Mouse (Mus musculus): ENCODE results near the gene St3gal3. TPM values are rescaled to one million over a fixed set of nuclear protein-coding genes. Genes with fewer than 3 reads are reported as not detected.

The St3gal3 gene
- total and polyA plus RNA-seq, 3 experiments, result 54.9 to 70.6 (median 55.8) TPM

GRCm38 (mm10) chr4:118090449-118090848 is 44.3 kb downstream of the St3gal3 start:
- no peak overlapping the region for H3K27ac ChIP-seq
- no peaks in the 10 kb centered on the region for H3K79me2 ChIP-seq (replicated peaks; ENCODE audit: control insufficient read depth, insufficient read depth, low read length)
- H3K9ac ChIP-seq (ENCODE audit: low read depth, low read length), result no peak overlapping the region
- no peak for DNase-seq
- WGBS, result 88% methylated on average over 11 of the region's 11 CpGs
- no peaks in the 10 kb centered on the region for H3K4me1 ChIP-seq (ENCODE audit: control insufficient read depth, insufficient read depth, low read length)
- no peaks in the 10 kb centered on the region for H3K36me3 ChIP-seq (ENCODE audit: control insufficient read depth, insufficient read depth, low read length)
- intact Hi-C loops (cut with DNase I), result loop anchor here (1.0 to 5.0 kb wide), 2 partner anchors 42 to 203 kb away; partner anchors contain the start of gene St3gal3
- TF ChIP-seq CTCF (IDR thresholded peaks at IDR 0.05), result no peak
- TF ChIP-seq POLR2A (IDR thresholded peaks at IDR 0.05; ENCODE audit: insufficient read depth, low read depth, low read length), result no peak
- no peak for TF ChIP-seq EP300 (IDR thresholded peaks at IDR 0.05; ENCODE audit: insufficient read depth, low read depth, low read length)
- no peak overlapping the region for H3K4me3 ChIP-seq
- no peaks in the 10 kb centered on the region for H3K27me3 ChIP-seq (ENCODE audit: control insufficient read depth, insufficient read depth, low read length)

GRCm38 (mm10) chr4:118089939-118090338 is 44.8 kb downstream of the St3gal3 start:
- no peaks in the 10 kb centered on the region for H3K79me2 ChIP-seq (replicated peaks; ENCODE audit: control insufficient read depth, insufficient read depth, low read length)
- no peaks in the 10 kb centered on the region for H3K4me1 ChIP-seq (ENCODE audit: control insufficient read depth, insufficient read depth, low read length)
- DNase-seq, result peak; percentile 27 to 44
- H3K36me3 ChIP-seq (ENCODE audit: control insufficient read depth, insufficient read depth, low read length), result no peaks in the 10 kb centered on the region
- WGBS, result 36% methylated on average over 9 of the region's 9 CpGs
- 0 out of 2 replicates have a peak, but pooled peaks have one; percentile 12 for TF ChIP-seq EP300 (IDR thresholded peaks at IDR 0.05; ENCODE audit: insufficient read depth, low read depth, low read length)
- TF ChIP-seq CTCF (IDR thresholded peaks at IDR 0.05), result peak; percentile 91
- no peak for TF ChIP-seq POLR2A (IDR thresholded peaks at IDR 0.05; ENCODE audit: insufficient read depth, low read depth, low read length)
- H3K27me3 ChIP-seq (ENCODE audit: control insufficient read depth, insufficient read depth, low read length), result no peaks in the 10 kb centered on the region
- no peak overlapping the region for H3K9ac ChIP-seq (ENCODE audit: low read depth, low read length)
- H3K27ac ChIP-seq, result no peak overlapping the region
- no peak overlapping the region for H3K4me3 ChIP-seq
- intact Hi-C loops (cut with DNase I), result loop anchor here (1.0 to 10.0 kb wide), 3 partner anchors 42 to 385 kb away; partner anchors contain the start of gene St3gal3

- no peaks in the 10 kb centered on the region for H3K36me3 ChIP-seq (ENCODE audit: control insufficient read depth, insufficient read depth, low read length)
- no peak for DNase-seq
- intact Hi-C loops (cut with DNase I), result loop anchor here (10.0 kb wide), 1 partner anchor 384 kb away; no protein-coding TSS in a partner anchor
- no peaks in the 10 kb centered on the region for H3K27me3 ChIP-seq (ENCODE audit: control insufficient read depth, insufficient read depth, low read length)
- no peak overlapping the region for H3K27ac ChIP-seq
- H3K4me3 ChIP-seq, result no peak overlapping the region
- H3K4me1 ChIP-seq (ENCODE audit: control insufficient read depth, insufficient read depth, low read length), result no peaks in the 10 kb centered on the region
- TF ChIP-seq CTCF (IDR thresholded peaks at IDR 0.05) (no peak), EP300 (IDR thresholded peaks at IDR 0.05; ENCODE audit: insufficient read depth, low read depth, low read length) (no peak), POLR2A (IDR thresholded peaks at IDR 0.05; ENCODE audit: insufficient read depth, low read depth, low read length) (no peak)
- no peaks in the 10 kb centered on the region for H3K79me2 ChIP-seq (replicated peaks; ENCODE audit: control insufficient read depth, insufficient read depth, low read length)
- 80% methylated on average over 2 of the region's 2 CpGs for WGBS
- H3K9ac ChIP-seq (ENCODE audit: low read depth, low read length), result no peak overlapping the region
Measured at GRCm38 (mm10) chr4:118088771-118089170, 45.9 kb downstream of the St3gal3 start.

- WGBS, result 71% methylated on average over 4 of the region's 4 CpGs
- intact Hi-C loops (cut with DNase I), result loop anchor here (10.0 kb wide), 1 partner anchor 380 kb away; no protein-coding TSS in a partner anchor
- DNase-seq, result no peak
- TF ChIP-seq CTCF (IDR thresholded peaks at IDR 0.05) (no peak), EP300 (IDR thresholded peaks at IDR 0.05; ENCODE audit: insufficient read depth, low read depth, low read length) (no peak), POLR2A (IDR thresholded peaks at IDR 0.05; ENCODE audit: insufficient read depth, low read depth, low read length) (no peak)
- H3K9ac ChIP-seq (ENCODE audit: low read depth, low read length), result no peak overlapping the region
- no peak overlapping the region for H3K4me3 ChIP-seq
- no peaks in the 10 kb centered on the region for H3K79me2 ChIP-seq (replicated peaks; ENCODE audit: control insufficient read depth, insufficient read depth, low read length)
- H3K27ac ChIP-seq, result no peak overlapping the region
- H3K4me1 ChIP-seq (ENCODE audit: control insufficient read depth, insufficient read depth, low read length), result peaks cover 2% of the 10 kb centered on the region
- H3K27me3 ChIP-seq (ENCODE audit: control insufficient read depth, insufficient read depth, low read length), result no peaks in the 10 kb centered on the region
- no peaks in the 10 kb centered on the region for H3K36me3 ChIP-seq (ENCODE audit: control insufficient read depth, insufficient read depth, low read length)
Measured at GRCm38 (mm10) chr4:118085025-118085424, 49.7 kb downstream of the St3gal3 start.

- WGBS, result 27% methylated on average over 14 of the region's 14 CpGs
- Histone ChIP-seq H3K27me3 (ENCODE audit: control insufficient read depth, insufficient read depth, low read length) (no peaks in the 10 kb centered on the region), H3K36me3 (ENCODE audit: control insufficient read depth, insufficient read depth, low read length) (no peaks in the 10 kb centered on the region), H3K4me1 (ENCODE audit: control insufficient read depth, insufficient read depth, low read length) (peaks cover 2% of the 10 kb centered on the region), H3K4me3 (no peak overlapping the region), H3K27ac (no peak overlapping the region), H3K9ac (ENCODE audit: low read depth, low read length) (no peak overlapping the region), H3K79me2 (replicated peaks; ENCODE audit: control insufficient read depth, insufficient read depth, low read length) (no peaks in the 10 kb centered on the region)
- peak; percentile 90 to 97 for DNase-seq
- TF ChIP-seq CTCF (IDR thresholded peaks at IDR 0.05) (peak; percentile 97), POLR2A (IDR thresholded peaks at IDR 0.05; ENCODE audit: insufficient read depth, low read depth, low read length) (no peak), EP300 (IDR thresholded peaks at IDR 0.05; ENCODE audit: insufficient read depth, low read depth, low read length) (peak; percentile 99)
- intact Hi-C loops (cut with DNase I), result loop anchor here (1.0 to 10.0 kb wide), 4 partner anchors 155 to 379 kb away; no protein-coding TSS in a partner anchor
Measured at GRCm38 (mm10) chr4:118083217-118083951, 51.3 kb downstream of the St3gal3 start.
